Mouse (Mus musculus) kidney, postnatal 25 days (tissue): Measurements from ENCODE around the gene Dnajc21.

Experiments
- DNase-seq, 2 experiments: peaks; one replicate each; pipeline ENCODE4 v3.0.0; 2021; ENCODE audit warnings: mixed read lengths in 2 of 2

The Dnajc21 gene

GRCm38 (mm10) chr15:10436893-10437292, 33.4 kb downstream of the Dnajc21 start:
- no peak for DNase-seq

DNA sequence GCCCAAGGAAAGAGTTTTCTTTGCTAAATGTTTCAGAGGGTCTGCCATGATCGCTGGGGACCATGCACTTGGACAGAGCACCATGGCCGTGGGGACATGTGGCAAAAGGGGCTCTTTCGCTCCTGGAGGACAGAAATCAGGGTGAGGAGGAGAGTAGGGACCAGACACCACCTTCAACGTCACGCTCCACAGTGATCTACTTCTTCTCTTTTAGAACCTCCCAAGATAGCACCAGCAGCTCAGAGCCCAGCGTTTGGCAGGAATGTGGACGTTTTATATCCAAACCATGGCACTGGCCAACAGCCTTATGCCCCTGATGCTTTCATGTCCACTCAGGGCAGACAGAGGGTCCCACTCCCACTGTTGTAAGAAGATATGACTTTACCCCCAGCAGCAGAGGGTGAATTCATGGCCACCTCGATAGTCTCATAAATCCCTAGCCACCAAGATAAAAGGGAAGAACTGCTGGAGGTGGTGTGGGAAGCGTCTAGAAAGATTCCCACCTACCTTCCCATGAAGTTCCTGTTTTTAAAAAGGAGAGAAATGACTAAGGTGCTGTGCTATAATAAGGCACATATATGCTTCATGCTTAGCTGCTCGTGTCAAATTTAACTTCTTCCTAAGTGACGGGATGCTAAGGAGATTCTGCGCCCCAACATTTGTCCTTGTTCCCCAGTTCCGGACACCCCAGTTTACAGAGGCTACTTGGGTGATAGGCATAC, 43.6 kb downstream of the Dnajc21 start:
- DNase-seq = no peak

- DNase-seq = no peak
Measured at GRCm38 (mm10) chr15:10426124-10426523, 44.2 kb downstream of the Dnajc21 start.

DNA sequence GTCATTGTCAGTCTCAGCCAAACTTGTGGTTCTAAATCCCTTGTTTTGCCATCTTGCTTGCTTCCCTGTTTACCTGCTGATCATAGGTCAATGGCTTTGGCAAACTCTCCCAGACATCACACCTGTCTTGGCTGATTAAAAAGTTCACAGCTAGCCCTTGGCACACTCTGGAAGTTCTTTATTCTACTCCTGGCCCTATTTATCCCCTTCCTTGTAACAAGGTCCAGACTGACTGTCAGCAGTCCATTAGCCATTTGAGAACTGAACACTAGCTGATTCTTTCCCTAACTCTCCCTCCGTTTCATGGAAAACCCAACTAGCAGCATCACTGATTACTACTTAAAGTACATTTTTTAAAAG, 48.6 kb downstream of the Dnajc21 start:
- DNase-seq = no peak

DNA sequence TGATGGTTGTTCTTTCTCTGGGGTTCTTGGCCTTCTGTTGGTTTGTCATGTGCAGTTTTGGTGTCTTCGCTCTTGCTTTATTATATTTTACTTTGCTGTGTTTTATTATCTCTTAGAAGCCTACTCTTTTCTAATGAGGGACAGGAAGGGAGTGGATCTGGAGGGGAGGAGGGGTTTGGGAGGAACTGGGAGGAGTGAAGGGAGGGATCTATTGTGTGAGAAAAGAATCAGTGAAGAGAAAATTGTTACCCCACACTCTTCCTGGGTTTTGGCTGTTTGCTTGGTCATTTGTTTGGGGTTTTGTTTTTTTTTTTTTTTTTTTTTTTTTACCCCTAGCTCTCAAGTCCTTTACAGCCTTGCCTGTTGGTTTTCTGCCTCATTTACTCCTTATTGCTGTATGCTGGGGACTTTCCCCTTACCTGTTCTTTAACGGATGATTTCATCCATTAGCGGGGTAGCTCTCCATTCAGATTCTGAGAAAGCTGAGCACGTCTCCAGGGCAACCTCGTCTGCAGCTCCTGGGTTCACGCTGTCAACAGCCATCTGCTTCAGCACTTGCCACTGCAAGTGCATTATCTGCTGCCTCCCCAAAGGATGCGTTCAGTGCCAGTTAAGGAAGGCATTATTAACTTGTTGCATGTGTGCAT, 49.1 kb downstream of the Dnajc21 start:
- no peak for DNase-seq

GRCm38 (mm10) chr15:10413656-10414055, 56.7 kb downstream of the Dnajc21 start:
- DNase-seq = no peak

DNA sequence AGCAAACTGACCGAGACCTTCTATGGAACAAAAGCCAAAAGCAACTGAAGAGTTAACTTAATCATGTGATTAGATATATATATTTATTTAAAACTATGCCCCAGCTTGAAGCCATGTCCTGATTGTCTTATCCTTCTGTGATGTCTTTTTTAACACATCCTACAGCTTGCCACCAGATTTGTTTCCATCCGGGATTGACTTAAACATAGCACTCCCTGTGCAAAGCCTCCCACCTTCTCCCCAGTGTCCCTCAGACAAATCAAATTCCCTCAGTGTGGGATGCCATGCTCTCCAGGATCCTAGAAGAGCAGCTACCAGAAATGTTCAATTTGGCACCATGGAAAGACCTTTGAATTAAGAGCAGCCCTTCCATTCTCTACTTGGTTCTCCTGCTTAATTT, 59.4 kb downstream of the Dnajc21 start:
- DNase-seq = no peak

- DNase-seq = no peak
Measured at GRCm38 (mm10) chr15:10409842-10410241, 60.5 kb downstream of the Dnajc21 start.

- DNase-seq = peak in 1 of 2 experiments; percentile 9
Measured at GRCm38 (mm10) chr15:10400415-10400814, 69.9 kb downstream of the Dnajc21 start.

GRCm38 (mm10) chr15:10399795-10400194, 70.5 kb downstream of the Dnajc21 start:
- DNase-seq = peak; percentile 78 to 89
